Mouse (Mus musculus): Measurements from ENCODE around the gene Emb.
A peak's percentile ranks its signal among the peaks of the same experiment; 100 is the strongest.

Emb gene

GRCm38 (mm10) chr13:117220501-117221321 lies 12.4 kb downstream of the Emb start, which contains the start of gene Gm17509:
Gene Gm17509 (minus strand): TSS chr13:117221075.
- DNase-seq (ENCODE audit: low read depth): no peak

GRCm38 (mm10) chr13:117223125-117223524 lies 14.8 kb downstream of the Emb start:
- peak; percentile 69 for DNase-seq (ENCODE audit: low read depth)

- no peak for DNase-seq (ENCODE audit: low read depth)
Measured at GRCm38 (mm10) chr13:117224901-117225300, 16.6 kb downstream of the Emb start.

GRCm38 (mm10) chr13:117225561-117225960 lies 17.2 kb downstream of the Emb start:
- no peak for DNase-seq (ENCODE audit: low read depth)

- no peak for DNase-seq (ENCODE audit: low read depth)
Measured at GRCm38 (mm10) chr13:117230371-117231110, 22.2 kb downstream of the Emb start.

- no peak for DNase-seq (ENCODE audit: low read depth)
Measured at GRCm38 (mm10) chr13:117233808-117234207, 25.5 kb downstream of the Emb start.

- DNase-seq (ENCODE audit: low read depth): no peak
Measured at GRCm38 (mm10) chr13:117234486-117234885, 26.1 kb downstream of the Emb start.

GRCm38 (mm10) chr13:117235530-117236212 lies 27.3 kb downstream of the Emb start:
- DNase-seq (ENCODE audit: low read depth): peak; percentile 94

GRCm38 (mm10) chr13:117237111-117237510 lies 28.8 kb downstream of the Emb start:
- peak; percentile 27 for DNase-seq (ENCODE audit: low read depth)

GRCm38 (mm10) chr13:117242063-117242462 lies 33.7 kb downstream of the Emb start:
- peak; percentile 96 for DNase-seq (ENCODE audit: low read depth)

GRCm38 (mm10) chr13:117242621-117243020 lies 34.3 kb downstream of the Emb start:
- peak; percentile 28 for DNase-seq (ENCODE audit: low read depth)

- peak; percentile 87 for DNase-seq (ENCODE audit: low read depth)
Measured at GRCm38 (mm10) chr13:117260704-117261103, 52.4 kb downstream of the Emb start.

GRCm38 (mm10) chr13:117266156-117266555 lies 57.8 kb downstream of the Emb start:
- DNase-seq (ENCODE audit: low read depth): peak; percentile 32

GRCm38 (mm10) chr13:117267963-117268362 lies 59.6 kb downstream of the Emb start:
- no peak for DNase-seq (ENCODE audit: low read depth)

- peak; percentile 96 for DNase-seq (ENCODE audit: low read depth)
Measured at GRCm38 (mm10) chr13:117284036-117284435, 75.7 kb downstream of the Emb start.

- peak; percentile 57 for DNase-seq (ENCODE audit: low read depth)
Measured at GRCm38 (mm10) chr13:117286939-117287338, 78.6 kb downstream of the Emb start.

- peak; percentile 25 for DNase-seq (ENCODE audit: low read depth)
Measured at GRCm38 (mm10) chr13:117287400-117287799, 79.1 kb downstream of the Emb start.

- DNase-seq (ENCODE audit: low read depth): peak; percentile 87
Measured at GRCm38 (mm10) chr13:117289494-117290270, 81.3 kb downstream of the Emb start.

- DNase-seq (ENCODE audit: low read depth): peak; percentile 75
Measured at GRCm38 (mm10) chr13:117311446-117312225, 103.3 kb downstream of the Emb start.

Measured in 416B (cell line).